Mouse (Mus musculus): Measurements from ENCODE around the gene Scaf4. TPM values are rescaled to one million over a fixed set of nuclear protein-coding genes. Genes with fewer than 3 reads are reported as not detected.
"Not testable (repeated sequence)": the region's sequence is repeated elsewhere in the genome, so short reads cannot be mapped to it uniquely, and the experiment has no call there.

Gene Scaf4
- polyA plus RNA-seq, 1 experiment from 2014 or later, result 23.4 TPM

- Histone ChIP-seq H3K4me3 (no peak overlapping the region), H3K9me3 (no peaks in the 10 kb centered on the region), H3K4me2 (no peak overlapping the region), H3K4me1 (no peaks in the 10 kb centered on the region), H3K9ac (no peak overlapping the region), H3K27me3 (no peaks in the 10 kb centered on the region), H3K36me3 (peaks cover 38% of the 10 kb centered on the region), H3K27ac (no peak overlapping the region)
- ATAC-seq (ENCODE audit: insufficient number of reproducible peaks, low FRiP score, low TSS enrichment, low read depth), result no peak
- 81% methylated on average over 6 of the region's 6 CpGs for WGBS
Observed at GRCm38 (mm10) chr16:90229897-90230296, 54.4 kb downstream of the Scaf4 start.

GRCm38 (mm10) chr16:90221441-90222070 is 62.7 kb downstream of the Scaf4 start:
- WGBS, result 5% methylated on average over 20 of the region's 20 CpGs
- ATAC-seq (ENCODE audit: insufficient number of reproducible peaks, low FRiP score, low TSS enrichment, low read depth), result no peak

GRCm38 (mm10) chr16:90220892-90221431 is 63.3 kb downstream of the Scaf4 start:
- H3K27ac ChIP-seq, result peak overlapping the region; percentile 95
- peaks cover 13% of the 10 kb centered on the region for H3K4me1 ChIP-seq
- H3K27me3 ChIP-seq, result no peaks in the 10 kb centered on the region
- peak overlapping the region; percentile 95 for H3K4me3 ChIP-seq
- H3K9me3 ChIP-seq, result no peaks in the 10 kb centered on the region
- under 1% methylated on average over 36 of the region's 52 CpGs for WGBS
- peak overlapping the region; percentile 95 for H3K9ac ChIP-seq
- ATAC-seq (ENCODE audit: insufficient number of reproducible peaks, low FRiP score, low TSS enrichment, low read depth), result peak; percentile 76
- H3K4me2 ChIP-seq, result peak overlapping the region; percentile 68
- peaks cover 27% of the 10 kb centered on the region for H3K36me3 ChIP-seq

More at GRCm38 (mm10) chr16:90221441-90222070, 62.7 kb downstream of the Scaf4 start:
- peak overlapping the region; percentile 68 for H3K4me2 ChIP-seq
- H3K27me3 ChIP-seq, result no peaks in the 10 kb centered on the region
- H3K4me3 ChIP-seq, result peak overlapping the region; percentile 95
- peaks cover 33% of the 10 kb centered on the region for H3K36me3 ChIP-seq
- H3K9me3 ChIP-seq, result no peaks in the 10 kb centered on the region
- peaks cover 13% of the 10 kb centered on the region for H3K4me1 ChIP-seq
- peak overlapping the region; percentile 95 for H3K9ac ChIP-seq
- peak overlapping the region; percentile 95 for H3K27ac ChIP-seq

GRCm38 (mm10) chr16:90220026-90220891 is 64.0 kb downstream of the Scaf4 start, which contains the start of gene Sod1:
Gene Sod1 (plus strand): TSS chr16:90220754.
- peak within 1 kb of the TSS; percentile 68 for H3K4me2 ChIP-seq
- peak; percentile 89 for ATAC-seq (ENCODE audit: insufficient number of reproducible peaks, low FRiP score, low TSS enrichment, low read depth)
- H3K4me1 ChIP-seq, result peaks cover 13% of the 10 kb centered on the region
- H3K27me3 ChIP-seq, result no peaks in the 10 kb centered on the region
- peak within 1 kb of the TSS; percentile 95 for H3K27ac ChIP-seq
- peak within 1 kb of the TSS; percentile 95 for H3K9ac ChIP-seq
- H3K36me3 ChIP-seq, result peaks cover 20% of the 10 kb centered on the region
- no peaks in the 10 kb centered on the region for H3K9me3 ChIP-seq
- 2% methylated on average over 63 of the region's 63 CpGs for WGBS
- peak within 1 kb of the TSS; percentile 95 for H3K4me3 ChIP-seq

GRCm38 (mm10) chr16:90219445-90219844 is 64.9 kb downstream of the Scaf4 start:
- H3K27ac ChIP-seq; H3K27me3 ChIP-seq; H3K4me3 ChIP-seq; H3K9ac ChIP-seq; ATAC-seq (ENCODE audit: insufficient number of reproducible peaks, low FRiP score, low TSS enrichment, low read depth); H3K4me2 ChIP-seq; H3K9me3 ChIP-seq: not testable (repeated sequence)
- Histone ChIP-seq H3K4me1 (peaks cover 13% of the 10 kb centered on the region), H3K36me3 (peaks cover 12% of the 10 kb centered on the region)
- WGBS, result 68% methylated on average over 4 of the region's 4 CpGs

- ATAC-seq (ENCODE audit: insufficient number of reproducible peaks, low FRiP score, low TSS enrichment, low read depth), result no peak
- Histone ChIP-seq H3K27ac (no peak overlapping the region), H3K9me3 (no peaks in the 10 kb centered on the region), H3K4me1 (peaks cover 13% of the 10 kb centered on the region), H3K4me2 (no peak overlapping the region), H3K4me3 (no peak overlapping the region), H3K9ac (no peak overlapping the region), H3K27me3 (no peaks in the 10 kb centered on the region), H3K36me3 (no peaks in the 10 kb centered on the region)
- WGBS, result 64% methylated on average over 4 of the region's 4 CpGs
Observed at GRCm38 (mm10) chr16:90217926-90218325, 66.4 kb downstream of the Scaf4 start.

- H3K4me1 ChIP-seq, result peaks cover 10% of the 10 kb centered on the region
- no peak overlapping the region for H3K27ac ChIP-seq
- no peak overlapping the region for H3K9ac ChIP-seq
- 57% methylated on average over 3 of the region's 3 CpGs for WGBS
- H3K4me3 ChIP-seq, result no peak overlapping the region
- no peaks in the 10 kb centered on the region for H3K36me3 ChIP-seq
- H3K27me3 ChIP-seq, result no peaks in the 10 kb centered on the region
- no peak overlapping the region for H3K4me2 ChIP-seq
- H3K9me3 ChIP-seq, result no peaks in the 10 kb centered on the region
- no peak for ATAC-seq (ENCODE audit: insufficient number of reproducible peaks, low FRiP score, low TSS enrichment, low read depth)
Observed at GRCm38 (mm10) chr16:90217356-90217755, 66.9 kb downstream of the Scaf4 start.

- Histone ChIP-seq H3K36me3 (no peaks in the 10 kb centered on the region), H3K9ac (no peak overlapping the region), H3K27ac (no peak overlapping the region), H3K9me3 (no peaks in the 10 kb centered on the region), H3K27me3 (no peaks in the 10 kb centered on the region), H3K4me2 (no peak overlapping the region), H3K4me1 (0 out of 2 replicates have a peak, but pooled peaks cover under 1% of the 10 kb centered on the region), H3K4me3 (no peak overlapping the region)
- no peak for ATAC-seq (ENCODE audit: insufficient number of reproducible peaks, low FRiP score, low TSS enrichment, low read depth)
- WGBS, result 83% methylated on average over 2 of the region's 2 CpGs
Observed at GRCm38 (mm10) chr16:90216414-90216813, 67.9 kb downstream of the Scaf4 start.

- WGBS, result 87% methylated on average over 5 of the region's 5 CpGs
- H3K27ac ChIP-seq; H3K4me3 ChIP-seq; H3K36me3 ChIP-seq; H3K9ac ChIP-seq; H3K4me2 ChIP-seq; H3K27me3 ChIP-seq; H3K4me1 ChIP-seq; ATAC-seq (ENCODE audit: insufficient number of reproducible peaks, low FRiP score, low TSS enrichment, low read depth); H3K9me3 ChIP-seq: not testable (repeated sequence)
Observed at GRCm38 (mm10) chr16:90215879-90216278, 68.4 kb downstream of the Scaf4 start.

- Histone ChIP-seq H3K27ac (no peak overlapping the region), H3K36me3 (no peaks in the 10 kb centered on the region), H3K4me3 (no peak overlapping the region), H3K4me1 (0 out of 2 replicates have a peak, but pooled peaks cover 3% of the 10 kb centered on the region), H3K9me3 (no peaks in the 10 kb centered on the region), H3K27me3 (no peaks in the 10 kb centered on the region), H3K9ac (no peak overlapping the region), H3K4me2 (no peak overlapping the region)
- ATAC-seq (ENCODE audit: insufficient number of reproducible peaks, low FRiP score, low TSS enrichment, low read depth), result no peak
- 89% methylated on average over 11 of the region's 11 CpGs for WGBS
Observed at GRCm38 (mm10) chr16:90214731-90215565, 69.4 kb downstream of the Scaf4 start.
